Mouse (Mus musculus) bone marrow, adult 2 months (tissue): ENCODE data around the gene Mon2.

Source experiments
- CTCF ChIP-seq: fragments of 200-500 bp; IDR thresholded peaks from 2 replicates; pipeline ENCODE4 v1.5.1; 2011; ENCODE audit warnings: low read length, control low read depth; ENCODE audit not compliant: control insufficient read depth, insufficient read depth
- POLR2A ChIP-seq: fragments of 200-500 bp; IDR thresholded peaks from 2 replicates; pipeline ENCODE4 v1.6.1; 2011; ENCODE audit warnings: low read depth, mild to moderate bottlenecking, control low read depth, low read length, borderline replicate concordance; ENCODE audit not compliant: control insufficient read depth

- TF ChIP-seq CTCF (no peak), POLR2A (no peak)
Observed at GRCm38 (mm10) chr10:122964241-122964636, 112.1 kb downstream of the Mon2 start.
